Mouse (Mus musculus) heart, adult 9 months (tissue): ENCODE results near the gene Srsf10.

Experiments used
- DNase-seq, 2 experiments: peaks; one replicate each; pipeline ENCODE4 v3.0.0; 2022; ENCODE audit warnings: low spot score in 2 of 2

The Srsf10 gene

DNA sequence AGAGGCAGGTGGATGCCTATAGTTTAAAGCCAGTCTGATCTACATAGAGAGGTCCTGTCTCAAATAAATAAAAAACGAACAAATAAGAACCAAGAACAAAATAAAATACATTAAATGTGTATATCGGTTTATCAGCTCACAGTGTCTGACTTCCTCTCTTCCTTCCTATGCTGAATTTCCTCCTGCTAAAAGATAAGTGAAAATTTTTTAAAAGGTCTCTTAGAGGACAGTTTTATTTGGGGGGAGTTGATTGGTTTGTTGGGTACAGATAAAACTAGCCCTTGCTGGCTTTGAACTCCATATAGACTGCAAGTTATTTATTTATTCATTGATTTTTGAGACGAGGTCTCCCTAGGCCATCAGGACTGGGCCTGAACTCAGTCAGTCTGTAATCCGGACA lies 57.9 kb downstream of the Srsf10 start:
- DNase-seq: no peak

DNA sequence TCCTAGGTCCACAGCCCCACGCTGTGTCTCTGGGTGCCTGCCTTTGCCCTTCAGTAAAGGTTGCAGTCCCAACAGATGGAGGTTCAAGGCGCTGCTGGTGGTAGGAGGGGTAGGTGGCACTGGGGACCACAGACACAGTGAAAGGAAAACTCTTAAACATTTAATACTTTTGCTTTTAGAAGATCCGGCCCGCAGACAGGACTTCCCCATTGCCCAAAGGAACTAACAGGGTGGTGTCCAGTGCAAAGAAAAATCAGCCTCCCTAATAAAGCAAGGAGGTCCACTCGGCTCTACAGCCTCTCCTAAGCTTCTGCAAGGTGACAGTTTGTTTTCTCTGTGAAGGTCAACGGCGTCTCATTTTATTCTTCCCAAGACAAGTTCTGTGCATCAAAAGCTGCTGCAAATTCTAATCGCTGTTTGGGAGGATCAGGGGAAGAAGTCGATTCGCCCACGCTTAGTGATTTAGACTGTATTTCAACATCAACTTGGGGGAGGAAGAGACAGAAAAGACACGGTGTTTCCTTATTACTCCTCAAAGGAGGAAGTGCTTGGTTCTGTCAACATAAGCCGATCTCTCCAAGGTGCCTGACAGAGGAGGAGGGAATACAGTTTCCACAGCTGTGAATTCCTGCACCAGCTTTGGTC lies 63.2 kb downstream of the Srsf10 start:
- peak in 1 of 2 experiments; percentile 21 for DNase-seq

DNA sequence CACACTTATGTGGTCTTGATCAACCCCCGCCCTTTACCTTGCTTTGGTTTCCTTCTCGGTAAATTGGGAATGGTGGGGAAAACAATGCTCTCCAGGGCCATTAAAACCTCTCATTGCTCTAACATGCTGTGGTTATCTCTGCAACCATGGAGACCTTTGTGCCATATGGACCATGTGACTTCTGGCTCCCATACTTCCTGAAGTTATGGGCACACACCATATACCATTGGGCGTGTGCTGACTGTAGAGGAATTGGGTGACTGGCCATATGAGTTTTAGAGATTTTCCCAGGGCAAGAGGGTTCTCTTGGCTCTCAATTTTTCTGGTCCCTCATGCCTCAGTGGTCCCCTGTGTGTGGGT lies 63.7 kb downstream of the Srsf10 start:
- no peak for DNase-seq
